Mouse (Mus musculus) ZHBTc4 (cell line): Measurements from ENCODE around the gene Spata2.

ENCODE experiments used
- DNase-seq: peaks from one replicate; pipeline ENCODE4 v3.0.0-alpha.2; 2011; ENCODE audit warnings: low read depth, low spot score

Spata2 gene

GRCm38 (mm10) chr2:167483081-167483826, 9.4 kb downstream of the Spata2 start:
- DNase-seq: peak; percentile 51

DNA sequence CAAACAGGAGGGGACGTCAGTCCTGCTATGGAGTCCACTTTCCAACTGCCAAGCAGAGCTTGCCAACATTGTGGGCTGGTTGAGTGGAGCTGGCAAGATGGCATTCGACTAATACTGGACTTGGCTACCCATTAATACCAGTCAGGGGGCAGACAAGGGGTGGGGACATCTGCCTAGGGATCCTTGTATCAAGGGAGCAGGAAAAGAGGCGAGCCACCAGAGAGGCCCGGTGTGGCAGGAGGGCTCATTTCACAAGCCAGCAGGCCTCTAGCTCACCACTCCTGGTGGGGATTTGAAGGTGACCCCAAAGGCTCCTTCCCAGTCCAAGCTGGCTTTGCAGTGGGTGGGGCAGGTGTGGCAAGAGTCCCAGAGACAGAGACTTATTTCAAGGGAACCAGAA, 10.0 kb downstream of the Spata2 start:
- DNase-seq: peak; percentile 38

GRCm38 (mm10) chr2:167479501-167479900, 13.2 kb downstream of the Spata2 start:
- no peak for DNase-seq

DNA sequence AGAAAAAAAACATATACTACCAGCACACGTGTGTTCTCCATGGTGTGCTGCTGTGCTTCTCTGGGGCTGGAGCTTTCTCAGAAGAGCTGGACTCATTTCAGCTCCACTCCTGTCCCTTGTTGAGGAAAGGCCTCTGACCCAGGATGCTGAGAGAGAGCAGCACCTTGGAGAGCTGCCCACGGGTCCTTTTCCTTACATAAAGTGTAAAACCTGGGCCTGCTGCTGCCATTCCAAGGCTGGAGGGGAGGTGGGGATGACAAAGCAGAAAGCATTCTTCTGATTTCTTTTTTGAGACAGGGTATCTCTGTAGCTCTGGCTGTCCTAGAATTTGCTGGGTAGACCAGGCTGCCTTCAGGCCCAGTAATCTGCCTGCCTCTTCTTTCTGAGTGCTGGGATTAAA, 14.6 kb downstream of the Spata2 start:
- DNase-seq: peak; percentile 58

GRCm38 (mm10) chr2:167476762-167477161, 15.9 kb downstream of the Spata2 start:
- DNase-seq: no peak

DNA sequence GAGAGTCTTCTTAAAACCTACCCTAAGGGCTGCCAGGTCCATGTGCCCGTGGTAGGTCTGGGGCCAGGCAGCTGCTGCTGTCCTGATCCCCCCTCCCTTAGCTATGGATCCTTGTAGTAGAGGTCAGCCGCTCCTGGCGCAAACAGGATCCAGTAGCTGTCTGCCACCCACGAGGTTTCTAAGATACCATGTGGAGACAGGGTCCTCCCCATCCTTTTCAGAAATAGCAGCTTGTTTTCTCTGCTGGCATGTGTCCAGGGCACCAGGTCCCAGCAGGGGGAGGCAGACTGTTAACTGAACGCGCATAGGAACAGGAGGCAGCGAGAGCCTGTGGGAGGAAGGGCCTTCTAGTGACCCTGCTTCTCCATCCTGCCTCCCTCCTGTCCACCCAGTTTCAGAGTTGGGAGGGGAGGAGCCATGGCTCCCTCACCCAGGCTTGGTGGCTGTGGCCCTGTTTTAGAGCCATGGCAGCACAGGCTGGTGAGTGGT, 16.4 kb downstream of the Spata2 start:
- no peak for DNase-seq

- no peak for DNase-seq
Observed at GRCm38 (mm10) chr2:167475596-167475995, 17.1 kb downstream of the Spata2 start.

DNA sequence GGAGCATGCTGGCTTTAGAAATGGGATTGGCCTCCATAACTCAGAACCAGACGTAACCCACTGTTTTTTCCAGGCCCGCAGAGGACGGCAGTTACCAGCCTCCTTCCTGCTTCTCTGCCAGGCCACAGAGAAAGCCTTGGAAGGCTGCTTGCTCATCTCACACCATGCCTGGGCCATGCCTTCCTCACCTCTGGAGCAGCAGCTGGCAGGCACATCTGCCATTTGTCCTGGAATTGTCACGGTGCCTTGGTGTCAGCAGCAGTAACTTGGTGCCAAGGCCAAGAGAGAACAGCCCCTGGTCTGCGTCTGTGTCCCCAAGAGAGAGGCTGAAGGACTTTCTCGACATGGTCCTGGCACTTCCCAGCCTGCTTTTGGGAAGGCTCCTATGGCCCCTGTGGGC, 18.5 kb downstream of the Spata2 start:
- no peak for DNase-seq

GRCm38 (mm10) chr2:167471585-167471984, 21.1 kb downstream of the Spata2 start:
- DNase-seq: no peak

DNA sequence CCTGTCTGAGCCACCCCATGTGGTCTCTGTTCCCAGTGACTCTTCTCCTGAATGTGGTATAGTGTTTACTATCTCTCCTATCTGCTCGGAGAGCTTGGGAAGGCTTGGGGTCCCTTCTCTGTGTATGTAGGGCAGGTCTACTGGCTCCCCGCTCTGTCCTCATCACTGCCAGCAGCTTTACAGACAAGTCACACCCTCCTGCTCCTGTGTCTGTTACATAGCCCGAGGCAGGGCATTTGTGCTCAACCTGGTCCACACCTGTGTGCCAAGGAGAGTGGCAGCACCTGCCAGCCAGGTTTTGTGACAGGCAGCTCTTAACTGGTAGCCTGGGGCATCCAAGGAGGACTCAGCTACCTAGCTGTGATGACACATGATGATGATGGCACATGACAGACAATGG, 22.1 kb downstream of the Spata2 start:
- no peak for DNase-seq

DNA sequence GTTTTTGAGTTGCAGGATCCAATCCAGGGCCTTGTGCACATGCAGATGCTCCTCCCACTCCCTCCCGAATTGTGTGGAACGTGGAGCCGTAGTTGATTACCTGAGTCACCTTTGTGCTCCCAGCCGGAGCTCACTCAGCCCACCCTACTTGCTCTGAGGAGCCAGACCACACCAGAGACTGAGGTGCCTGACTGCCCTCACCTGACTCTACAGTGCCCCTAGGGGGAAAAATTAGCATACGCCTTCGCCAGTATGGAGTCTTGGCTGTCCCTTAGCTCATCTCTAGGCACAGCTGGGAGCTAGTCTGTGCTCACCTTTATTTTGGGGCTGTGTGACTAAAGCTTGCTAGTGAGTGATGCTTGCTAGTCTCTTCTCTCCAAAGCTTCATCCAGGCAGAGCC, 24.2 kb downstream of the Spata2 start:
- DNase-seq: peak; percentile 65

DNA sequence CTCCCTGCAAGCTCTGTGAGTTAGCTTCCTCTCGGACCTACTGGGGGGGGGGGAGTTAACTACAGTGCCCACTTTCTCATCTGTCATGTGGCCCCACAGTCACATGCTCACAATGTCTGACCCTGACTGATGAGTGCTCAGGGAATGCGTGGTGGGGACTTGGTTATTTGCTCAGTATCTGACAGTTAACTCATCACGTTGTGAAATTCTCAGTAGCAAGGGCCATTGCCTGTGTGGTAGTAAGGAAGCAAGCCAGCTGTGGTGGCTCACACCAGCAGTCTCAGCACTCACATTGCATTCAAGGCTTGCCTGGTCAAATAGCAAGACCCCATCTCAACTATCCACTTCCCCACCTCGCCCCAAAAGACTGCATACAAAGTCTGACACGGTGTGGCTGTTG, 25.5 kb downstream of the Spata2 start:
- DNase-seq: no peak

DNA sequence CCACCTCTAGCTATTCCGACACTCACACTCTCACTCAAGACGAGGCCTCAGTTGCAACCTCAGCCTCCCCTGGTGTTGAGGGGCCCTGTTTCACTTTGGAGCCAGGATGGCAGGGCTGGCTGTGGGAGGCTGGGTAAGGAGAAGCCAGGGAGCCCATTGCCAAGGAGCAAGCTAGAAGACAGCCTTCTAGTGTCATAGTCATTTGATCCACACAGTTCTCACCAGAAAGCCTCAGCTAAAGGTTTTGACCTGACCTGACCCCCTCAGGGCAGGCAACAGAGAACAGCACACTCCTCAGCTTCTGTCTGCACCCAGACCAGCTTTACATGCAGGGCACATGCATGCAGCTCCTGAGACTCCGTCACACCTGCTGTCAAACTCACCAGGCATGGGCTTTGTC, 26.7 kb downstream of the Spata2 start:
- no peak for DNase-seq

DNA sequence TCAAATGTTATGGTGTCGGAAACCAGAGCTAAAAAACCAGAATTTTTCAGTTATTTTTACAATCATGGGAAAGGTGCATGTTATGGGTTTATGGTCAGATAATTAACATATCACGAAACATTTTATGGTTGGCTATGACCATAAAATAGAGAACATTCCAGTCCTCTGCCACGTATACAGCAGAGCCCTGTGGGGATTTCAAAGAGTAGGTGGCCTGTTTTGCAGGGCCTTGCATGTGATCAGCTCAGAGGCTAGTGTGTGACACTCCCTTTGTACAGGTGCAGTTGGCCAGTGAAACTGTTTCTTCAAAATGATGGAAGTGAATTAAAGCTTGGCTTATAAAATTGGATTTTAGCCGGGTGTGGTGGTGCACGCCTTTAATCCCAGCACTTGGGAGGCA, 28.9 kb downstream of the Spata2 start:
- no peak for DNase-seq

- peak; percentile 62 for DNase-seq
Observed at GRCm38 (mm10) chr2:167462954-167463353, 29.7 kb downstream of the Spata2 start.

DNA sequence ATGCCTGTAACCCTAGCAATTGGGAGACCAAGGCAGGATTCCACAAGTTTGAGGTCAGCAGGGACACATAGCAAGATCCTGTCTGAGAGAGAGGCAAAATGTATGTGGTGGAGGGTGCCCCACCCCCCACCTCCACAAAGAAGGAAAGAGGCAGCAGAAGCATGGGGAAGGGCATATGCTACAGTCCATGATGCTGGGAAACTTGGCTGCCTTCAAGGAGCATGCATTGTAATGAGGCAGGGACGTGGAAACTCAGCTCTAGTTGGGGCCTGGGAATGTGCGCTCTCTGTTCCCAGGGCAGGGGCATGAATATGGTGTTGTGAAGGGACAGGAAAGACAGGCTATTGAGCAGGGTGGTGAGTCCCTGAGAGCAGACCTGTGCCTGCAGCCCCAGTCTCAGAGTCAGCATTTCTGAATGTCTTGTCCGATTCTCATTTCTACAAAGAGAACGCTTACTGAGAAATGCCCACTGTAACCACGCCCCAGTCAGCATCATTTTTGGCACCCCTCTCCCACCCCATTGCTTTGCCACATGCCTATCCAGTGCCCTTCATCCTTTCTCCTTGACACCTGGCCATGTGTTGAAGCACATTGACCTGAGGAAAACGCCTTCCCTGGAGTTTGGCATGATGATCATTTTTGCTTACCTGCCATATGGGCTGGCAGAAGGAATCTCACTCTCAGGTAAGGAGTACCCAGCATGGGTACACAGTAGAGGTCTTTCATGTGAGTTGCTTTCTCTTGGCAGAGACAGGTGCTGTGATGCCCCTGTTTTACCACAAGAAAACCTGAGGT, 33.4 kb downstream of the Spata2 start:
- no peak for DNase-seq

GRCm38 (mm10) chr2:167458548-167458947, 34.1 kb downstream of the Spata2 start:
- no peak for DNase-seq

- DNase-seq: no peak
Observed at GRCm38 (mm10) chr2:167457213-167457612, 35.5 kb downstream of the Spata2 start.

GRCm38 (mm10) chr2:167456361-167457020, 36.2 kb downstream of the Spata2 start:
- DNase-seq: no peak

DNA sequence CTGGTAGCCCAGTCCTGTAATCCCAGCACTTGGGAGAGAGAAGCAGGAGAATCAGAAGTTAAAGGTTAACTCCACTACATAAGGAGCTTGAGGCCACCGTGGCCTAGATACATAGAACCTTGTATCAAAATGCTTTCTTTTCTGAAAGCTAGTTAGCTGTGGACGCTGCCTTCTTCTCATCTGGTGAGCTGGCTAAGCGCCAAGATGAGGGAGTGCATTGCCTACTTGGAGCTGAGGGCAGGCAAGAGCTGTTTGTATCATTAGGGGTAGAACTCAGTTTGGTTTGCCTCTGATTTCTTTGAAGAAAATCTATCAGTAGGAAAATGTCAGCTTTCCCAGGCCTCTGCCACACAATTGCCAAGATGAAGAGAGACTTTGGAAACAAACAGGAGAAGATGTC, 38.9 kb downstream of the Spata2 start:
- no peak for DNase-seq

- peak; percentile 37 for DNase-seq
Observed at GRCm38 (mm10) chr2:167450647-167451046, 42.0 kb downstream of the Spata2 start.
